Mouse (Mus musculus) E14TG2a.4 (cell line): ENCODE data around the gene Wdr46.

ENCODE experiments used
- CTCF ChIP-seq: conservative IDR thresholded peaks from 2 replicates; pipeline ENCODE4 v1.5.1; 2014; ENCODE audit warnings: low read length
- NANOG ChIP-seq: IDR thresholded peaks from 2 replicates; pipeline ENCODE4 v1.6.1; 2014; ENCODE audit warnings: borderline replicate concordance, low read length, mixed read lengths
- POU5F1 ChIP-seq: IDR thresholded peaks from 2 replicates; pipeline ENCODE4 v1.6.1; 2014; ENCODE audit warnings: low read length, borderline replicate concordance

DNA sequence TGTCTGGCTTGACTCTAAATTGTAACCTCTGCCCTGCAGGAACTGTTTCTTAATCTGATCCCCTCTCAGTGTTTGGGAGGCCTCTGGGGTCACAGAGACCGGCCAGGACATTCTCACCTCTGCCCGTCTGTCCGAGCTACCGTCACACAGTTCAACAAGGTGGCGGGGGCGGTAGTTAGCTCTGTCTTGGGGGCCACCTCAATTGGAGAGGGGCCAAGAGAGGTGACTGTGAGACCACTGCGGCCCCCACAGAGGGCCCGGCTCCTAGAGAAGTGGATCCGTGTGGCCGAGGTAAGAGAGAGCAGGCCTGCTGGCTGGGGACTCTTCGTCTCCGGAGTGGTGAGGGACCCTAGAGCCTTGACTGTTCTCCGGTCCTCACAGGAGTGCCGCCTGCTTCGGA lies 7.5 kb upstream of the Wdr46 start:
- TF ChIP-seq CTCF (no peak), POU5F1 (no peak), NANOG (no peak)
